Mouse (Mus musculus): ENCODE data around the gene Hbb-bh1. TPM values are rescaled to one million over a fixed set of nuclear protein-coding genes. Genes with fewer than 3 reads are reported as not detected.

Hbb-bh1 gene
- not detected in 2 replicates for total RNA-seq (2014; rRNA removed)
- not detected in 2 replicates for polyA plus RNA-seq (2012; rRNA removed)

DNA sequence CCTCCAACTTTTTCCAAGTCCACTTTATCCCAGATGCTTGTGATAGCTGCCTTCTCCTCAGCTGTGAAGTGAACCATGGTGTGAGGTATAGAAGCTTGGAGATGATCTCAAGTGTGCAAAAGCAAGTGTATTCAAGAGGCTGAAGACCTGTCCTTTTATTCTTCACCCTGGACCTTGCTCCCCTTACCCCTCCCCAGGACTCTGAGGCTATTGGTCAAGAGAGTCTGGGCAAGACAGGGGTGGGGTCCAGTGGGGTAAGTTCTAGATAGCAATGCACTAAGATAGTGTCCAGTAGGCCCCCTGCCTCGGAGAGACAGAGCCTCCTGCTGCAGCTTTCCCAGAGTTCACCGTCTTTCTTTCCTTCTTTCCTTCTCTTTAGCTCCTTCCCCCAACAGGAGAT, at the start of gene Hbb-bh1:
Gene Hbb-bh1, minus strand, starts transcription at position 131 of the 400 bp plus-strand sequence.
- Histone ChIP-seq H3K9ac (ENCODE audit: low read depth, low read length) (no peak within 1 kb of the TSS), H3K27ac (replicated peaks; ENCODE audit: insufficient read depth, low read depth, low read length) (no peak within 1 kb of the TSS), H3K27me3 (ENCODE audit: control insufficient read depth, insufficient read depth, low read length) (no peaks in the 10 kb centered on the region), H3K4me1 (ENCODE audit: control insufficient read depth, insufficient read depth, low read length) (no peaks in the 10 kb centered on the region), H3K4me3 (ENCODE audit: insufficient read depth, low read depth, low read length) (no peak within 1 kb of the TSS), H3K36me3 (ENCODE audit: control insufficient read depth, insufficient read depth, low read length) (no peaks in the 10 kb centered on the region), H3K79me2 (ENCODE audit: control insufficient read depth, insufficient read depth, low read length) (no peaks in the 10 kb centered on the region)
- no peak for DNase-seq (ENCODE audit: extremely low read depth, low read depth, low spot score)
- TF ChIP-seq POLR2A (IDR thresholded peaks at IDR 0.05; ENCODE audit: extremely low read depth, insufficient read depth, low read length) (no peak), CTCF (IDR thresholded peaks at IDR 0.05; ENCODE audit: low read depth, low read length) (no peak)
- WGBS: 80% methylated on average over 2 of the region's 2 CpGs

GRCm38 (mm10) chr7:103886152-103886551, 43.2 kb upstream of the Hbb-bh1 start, which contains the start of gene Olfr66:
Gene Olfr66, minus strand, starts transcription at chr7:103886252.
- Histone ChIP-seq H3K27me3 (ENCODE audit: control insufficient read depth, insufficient read depth, low read length) (no peaks in the 10 kb centered on the region), H3K36me3 (ENCODE audit: control insufficient read depth, insufficient read depth, low read length) (no peaks in the 10 kb centered on the region), H3K79me2 (ENCODE audit: control insufficient read depth, insufficient read depth, low read length) (no peaks in the 10 kb centered on the region), H3K4me3 (ENCODE audit: insufficient read depth, low read depth, low read length) (no peak within 1 kb of the TSS), H3K4me1 (ENCODE audit: control insufficient read depth, insufficient read depth, low read length) (no peaks in the 10 kb centered on the region), H3K9ac (ENCODE audit: low read depth, low read length) (no peak within 1 kb of the TSS), H3K27ac (replicated peaks; ENCODE audit: insufficient read depth, low read depth, low read length) (no peak within 1 kb of the TSS)
- TF ChIP-seq POLR2A (IDR thresholded peaks at IDR 0.05; ENCODE audit: extremely low read depth, insufficient read depth, low read length): no peak
- TF ChIP-seq CTCF (IDR thresholded peaks at IDR 0.05; ENCODE audit: low read depth, low read length): no peak
- no peak for DNase-seq (ENCODE audit: extremely low read depth, low read depth, low spot score)

GRCm38 (mm10) chr7:103877093-103877492, 34.1 kb upstream of the Hbb-bh1 start:
- Histone ChIP-seq H3K36me3 (ENCODE audit: control insufficient read depth, insufficient read depth, low read length) (no peaks in the 10 kb centered on the region), H3K27ac (replicated peaks; ENCODE audit: insufficient read depth, low read depth, low read length) (no peak overlapping the region), H3K79me2 (ENCODE audit: control insufficient read depth, insufficient read depth, low read length) (no peaks in the 10 kb centered on the region), H3K4me3 (ENCODE audit: insufficient read depth, low read depth, low read length) (no peak overlapping the region), H3K9ac (ENCODE audit: low read depth, low read length) (no peak overlapping the region), H3K27me3 (ENCODE audit: control insufficient read depth, insufficient read depth, low read length) (no peaks in the 10 kb centered on the region), H3K4me1 (ENCODE audit: control insufficient read depth, insufficient read depth, low read length) (no peaks in the 10 kb centered on the region)
- WGBS: 65% methylated on average over 2 of the region's 2 CpGs
- DNase-seq (ENCODE audit: extremely low read depth, low read depth, low spot score): no peak
- no peak for TF ChIP-seq POLR2A (IDR thresholded peaks at IDR 0.05; ENCODE audit: extremely low read depth, insufficient read depth, low read length)
- no peak for TF ChIP-seq CTCF (IDR thresholded peaks at IDR 0.05; ENCODE audit: low read depth, low read length)

GRCm38 (mm10) chr7:103874451-103874850, 31.5 kb upstream of the Hbb-bh1 start:
- Histone ChIP-seq H3K79me2 (ENCODE audit: control insufficient read depth, insufficient read depth, low read length) (no peaks in the 10 kb centered on the region), H3K27ac (replicated peaks; ENCODE audit: insufficient read depth, low read depth, low read length) (no peak overlapping the region), H3K27me3 (ENCODE audit: control insufficient read depth, insufficient read depth, low read length) (no peaks in the 10 kb centered on the region), H3K36me3 (ENCODE audit: control insufficient read depth, insufficient read depth, low read length) (no peaks in the 10 kb centered on the region), H3K4me1 (ENCODE audit: control insufficient read depth, insufficient read depth, low read length) (no peaks in the 10 kb centered on the region), H3K4me3 (ENCODE audit: insufficient read depth, low read depth, low read length) (no peak overlapping the region), H3K9ac (ENCODE audit: low read depth, low read length) (no peak overlapping the region)
- TF ChIP-seq POLR2A (IDR thresholded peaks at IDR 0.05; ENCODE audit: extremely low read depth, insufficient read depth, low read length): no peak
- no peak for TF ChIP-seq CTCF (IDR thresholded peaks at IDR 0.05; ENCODE audit: low read depth, low read length)
- DNase-seq (ENCODE audit: extremely low read depth, low read depth, low spot score): no peak
- WGBS: 37% methylated on average over 5 of the region's 5 CpGs

GRCm38 (mm10) chr7:103873064-103873463, 30.1 kb upstream of the Hbb-bh1 start:
- no peak overlapping the region for H3K4me3 ChIP-seq (ENCODE audit: insufficient read depth, low read depth, low read length)
- no peak overlapping the region for H3K9ac ChIP-seq (ENCODE audit: low read depth, low read length)
- no peaks in the 10 kb centered on the region for H3K27me3 ChIP-seq (ENCODE audit: control insufficient read depth, insufficient read depth, low read length)
- WGBS: 5% methylated on average over 1 of the region's 1 CpGs
- no peaks in the 10 kb centered on the region for H3K79me2 ChIP-seq (ENCODE audit: control insufficient read depth, insufficient read depth, low read length)
- no peak for DNase-seq (ENCODE audit: extremely low read depth, low read depth, low spot score)
- no peaks in the 10 kb centered on the region for H3K4me1 ChIP-seq (ENCODE audit: control insufficient read depth, insufficient read depth, low read length)
- no peak overlapping the region for H3K27ac ChIP-seq (replicated peaks; ENCODE audit: insufficient read depth, low read depth, low read length)
- no peak for TF ChIP-seq POLR2A (IDR thresholded peaks at IDR 0.05; ENCODE audit: extremely low read depth, insufficient read depth, low read length)
- TF ChIP-seq CTCF (IDR thresholded peaks at IDR 0.05; ENCODE audit: low read depth, low read length): no peak
- no peaks in the 10 kb centered on the region for H3K36me3 ChIP-seq (ENCODE audit: control insufficient read depth, insufficient read depth, low read length)

DNA sequence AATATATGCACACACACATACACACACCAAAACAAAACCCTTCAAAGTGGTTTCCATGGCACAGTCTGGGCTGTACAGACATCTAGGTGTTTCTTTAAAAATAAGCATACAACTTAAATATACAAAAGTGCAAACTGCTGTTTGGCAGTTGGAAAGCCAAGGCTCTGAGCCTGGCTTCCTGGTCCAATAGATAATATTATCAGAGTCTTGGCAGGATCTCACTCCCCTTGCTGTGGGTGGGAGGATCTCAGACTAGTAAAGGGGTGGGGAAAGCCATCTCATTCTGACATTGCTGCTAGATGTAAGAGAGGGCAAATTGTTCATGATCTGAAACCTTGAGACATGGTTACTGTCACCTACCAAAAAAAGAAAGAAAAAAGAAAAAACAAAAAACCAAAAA, 27.7 kb upstream of the Hbb-bh1 start:
- no peak overlapping the region for H3K9ac ChIP-seq (ENCODE audit: low read depth, low read length)

More for the DNA sequence above, 27.7 kb upstream of the Hbb-bh1 start:
- H3K27ac ChIP-seq (replicated peaks; ENCODE audit: insufficient read depth, low read depth, low read length): no peak overlapping the region
- no peaks in the 10 kb centered on the region for H3K4me1 ChIP-seq (ENCODE audit: control insufficient read depth, insufficient read depth, low read length)
- no peaks in the 10 kb centered on the region for H3K27me3 ChIP-seq (ENCODE audit: control insufficient read depth, insufficient read depth, low read length)
- no peak for TF ChIP-seq POLR2A (IDR thresholded peaks at IDR 0.05; ENCODE audit: extremely low read depth, insufficient read depth, low read length)
- no peak for TF ChIP-seq CTCF (IDR thresholded peaks at IDR 0.05; ENCODE audit: low read depth, low read length)
- no peaks in the 10 kb centered on the region for H3K79me2 ChIP-seq (ENCODE audit: control insufficient read depth, insufficient read depth, low read length)
- no peak for DNase-seq (ENCODE audit: extremely low read depth, low read depth, low spot score)
- H3K36me3 ChIP-seq (ENCODE audit: control insufficient read depth, insufficient read depth, low read length): no peaks in the 10 kb centered on the region
- H3K4me3 ChIP-seq (ENCODE audit: insufficient read depth, low read depth, low read length): no peak overlapping the region

Data from liver, adult 2 months (tissue).